Mouse (Mus musculus) monocyte, adult 2 months (primary cell): ENCODE measurements around the gene Pam.

Experiments
- DNase-seq, 2 experiments: peaks; one replicate each; pipeline ENCODE4 v3.0.0; 2022; ENCODE audit warnings: low spot score in 2 of 2, low read depth in 1 of 2

Pam gene

GRCm38 (mm10) chr1:97916218-97916970 is 179.1 kb downstream of the Pam start:
- no peak for DNase-seq

- no peak for DNase-seq
Measured at GRCm38 (mm10) chr1:97915726-97916125, 179.7 kb downstream of the Pam start.

GRCm38 (mm10) chr1:97910874-97911273 is 184.6 kb downstream of the Pam start:
- no peak for DNase-seq

- no peak for DNase-seq
Measured at GRCm38 (mm10) chr1:97909561-97909960, 185.9 kb downstream of the Pam start.

- DNase-seq = no peak
Measured at GRCm38 (mm10) chr1:97908736-97909135, 186.7 kb downstream of the Pam start.

GRCm38 (mm10) chr1:97903912-97904460 is 191.5 kb downstream of the Pam start:
- no peak for DNase-seq

- no peak for DNase-seq
Measured at GRCm38 (mm10) chr1:97902830-97903229, 192.6 kb downstream of the Pam start.

GRCm38 (mm10) chr1:97900559-97901153 is 194.8 kb downstream of the Pam start:
- no peak for DNase-seq

GRCm38 (mm10) chr1:97887511-97887910 is 207.9 kb downstream of the Pam start:
- DNase-seq = no peak

- no peak for DNase-seq
Measured at GRCm38 (mm10) chr1:97883498-97883897, 211.9 kb downstream of the Pam start.

GRCm38 (mm10) chr1:97877037-97877436 is 218.4 kb downstream of the Pam start:
- DNase-seq = no peak

GRCm38 (mm10) chr1:97873490-97874054 is 221.9 kb downstream of the Pam start:
- DNase-seq = no peak

- no peak for DNase-seq
Measured at GRCm38 (mm10) chr1:97872493-97872892, 223.0 kb downstream of the Pam start.

GRCm38 (mm10) chr1:97872072-97872471 is 223.4 kb downstream of the Pam start:
- no peak for DNase-seq

GRCm38 (mm10) chr1:97864135-97864534 is 231.3 kb downstream of the Pam start:
- DNase-seq = no peak

GRCm38 (mm10) chr1:97863140-97863539 is 232.3 kb downstream of the Pam start:
- no peak for DNase-seq

GRCm38 (mm10) chr1:97862734-97863133 is 232.7 kb downstream of the Pam start:
- DNase-seq = no peak

GRCm38 (mm10) chr1:97854256-97854655 is 241.2 kb downstream of the Pam start:
- DNase-seq = no peak

- no peak for DNase-seq
Measured at GRCm38 (mm10) chr1:97851601-97852175, 243.8 kb downstream of the Pam start.

- no peak for DNase-seq
Measured at GRCm38 (mm10) chr1:97848601-97849241, 246.7 kb downstream of the Pam start.

- no peak for DNase-seq
Measured at GRCm38 (mm10) chr1:97843220-97843992, 252.0 kb downstream of the Pam start.
